Mouse (Mus musculus): ENCODE measurements around the gene Plekhg1. TPM values are rescaled to one million over a fixed set of nuclear protein-coding genes. Genes with fewer than 3 reads are reported as not detected.

The Plekhg1 gene
- polyA plus RNA-seq, 1 experiment from 2014 or later, result 7.6 TPM

DNA sequence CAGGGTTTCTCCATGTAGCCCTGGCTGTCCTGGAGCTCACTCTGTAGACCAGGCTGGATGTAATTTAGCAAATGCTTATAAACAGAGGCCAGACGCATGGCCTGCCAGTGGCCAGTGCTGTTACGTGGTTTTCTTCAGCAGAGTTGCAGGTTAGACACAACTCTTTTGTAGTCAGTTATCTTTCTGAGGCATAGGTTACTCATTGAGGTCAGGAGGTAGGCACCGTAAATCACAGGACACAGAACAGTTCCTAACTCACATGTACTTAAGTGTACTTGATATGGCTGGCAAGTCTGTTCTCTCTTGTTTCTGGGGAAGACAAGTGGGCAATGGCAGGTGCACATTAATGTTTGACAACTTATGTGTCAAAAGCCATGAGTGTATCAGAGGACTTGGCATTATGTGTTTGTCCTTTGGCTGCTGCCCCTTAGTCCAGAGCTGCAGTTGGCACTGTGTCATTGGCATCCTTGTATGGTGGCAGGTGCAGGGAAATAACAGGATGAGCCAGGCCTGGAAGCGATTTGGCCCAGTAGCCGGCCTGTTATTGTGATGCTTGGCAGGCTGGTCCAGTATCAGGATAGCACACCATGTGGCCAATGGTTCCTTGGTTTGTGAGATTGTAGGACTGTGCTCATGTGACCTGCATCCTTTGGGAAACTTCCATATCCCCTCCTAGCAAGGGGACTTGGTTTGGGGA is 238.8 kb downstream of the Plekhg1 start:
- Histone ChIP-seq H3K4me2 (no peak overlapping the region), H3K4me3 (no peak overlapping the region), H3K9ac (no peak overlapping the region), H3K36me3 (peaks cover 16% of the 10 kb centered on the region; the same call in 1 of the 2 replicates), H3K27ac (replicated peaks) (no peak overlapping the region), H3K9me3 (no peaks in the 10 kb centered on the region), H3K4me1 (replicated peaks) (peaks cover 7% of the 10 kb centered on the region), H3K27me3 (no peaks in the 10 kb centered on the region)
- 88% methylated on average over 5 of the region's 5 CpGs for WGBS
- ATAC-seq (ENCODE audit: low read depth), result no peak

DNA sequence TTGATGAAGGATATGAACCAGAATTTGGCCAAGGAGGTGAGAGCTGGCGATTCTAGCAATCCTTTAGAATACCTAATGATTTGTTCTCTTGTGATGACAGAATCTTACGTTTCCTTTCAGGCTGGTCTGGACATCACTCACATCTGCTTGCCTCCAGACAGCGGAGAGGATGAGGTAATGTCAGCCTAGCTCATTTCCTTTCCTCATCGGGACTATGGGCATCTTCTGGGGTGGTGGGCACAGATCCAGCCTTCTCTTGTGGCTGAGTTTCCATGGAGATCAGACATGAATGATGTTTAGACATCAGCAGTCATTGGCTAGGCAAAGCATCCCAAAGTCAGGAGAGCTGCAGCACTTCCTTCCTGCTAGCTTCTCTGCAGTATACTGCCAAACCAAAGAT is 240.1 kb downstream of the Plekhg1 start:
- H3K4me3 ChIP-seq, result no peak overlapping the region
- H3K27ac ChIP-seq (replicated peaks), result no peak overlapping the region
- no peaks in the 10 kb centered on the region for H3K9me3 ChIP-seq
- H3K9ac ChIP-seq, result no peak overlapping the region
- no peaks in the 10 kb centered on the region for H3K27me3 ChIP-seq
- peaks cover 16% of the 10 kb centered on the region; the same call in 1 of the 2 replicates for H3K36me3 ChIP-seq
- 85% methylated on average over 4 of the region's 4 CpGs for WGBS
- no peak for ATAC-seq (ENCODE audit: low read depth)
- no peak overlapping the region for H3K4me2 ChIP-seq
- H3K4me1 ChIP-seq (replicated peaks), result no peaks in the 10 kb centered on the region

DNA sequence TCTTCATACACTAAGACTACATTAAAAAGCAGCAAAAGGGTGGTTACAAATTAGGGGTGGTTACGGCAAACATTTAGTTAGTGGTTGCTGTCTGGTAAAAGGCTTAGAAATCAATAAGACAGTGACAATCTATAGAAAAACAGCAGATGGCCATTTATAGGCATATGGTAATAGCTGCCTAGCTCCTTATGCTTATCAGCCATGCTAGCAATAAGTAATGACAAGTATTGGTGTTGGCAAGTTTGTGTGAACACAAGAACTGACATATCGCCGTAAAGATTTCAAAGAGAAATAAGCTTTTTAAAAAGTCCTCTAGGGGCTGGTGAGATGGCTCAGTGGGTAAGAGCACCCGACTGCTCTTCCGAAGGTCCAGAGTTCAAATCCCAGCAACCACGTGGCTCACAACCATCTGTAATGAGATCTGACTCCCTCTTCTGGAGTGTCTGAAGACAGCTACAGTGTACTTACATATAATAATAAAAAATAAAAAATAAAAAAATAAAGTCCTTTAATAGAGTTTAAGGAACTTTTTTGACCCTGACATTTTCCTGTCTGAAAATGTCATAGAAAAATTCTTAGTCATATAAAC is 250.2 kb downstream of the Plekhg1 start:
- Histone ChIP-seq H3K27ac (replicated peaks) (no peak overlapping the region), H3K4me1 (replicated peaks) (no peaks in the 10 kb centered on the region), H3K9ac (no peak overlapping the region), H3K27me3 (no peaks in the 10 kb centered on the region), H3K36me3 (peaks cover 11% of the 10 kb centered on the region), H3K9me3 (no peaks in the 10 kb centered on the region), H3K4me2 (no peak overlapping the region), H3K4me3 (no peak overlapping the region)
- ATAC-seq (ENCODE audit: low read depth), result no peak
- 94% methylated on average over 6 of the region's 6 CpGs for WGBS

DNA sequence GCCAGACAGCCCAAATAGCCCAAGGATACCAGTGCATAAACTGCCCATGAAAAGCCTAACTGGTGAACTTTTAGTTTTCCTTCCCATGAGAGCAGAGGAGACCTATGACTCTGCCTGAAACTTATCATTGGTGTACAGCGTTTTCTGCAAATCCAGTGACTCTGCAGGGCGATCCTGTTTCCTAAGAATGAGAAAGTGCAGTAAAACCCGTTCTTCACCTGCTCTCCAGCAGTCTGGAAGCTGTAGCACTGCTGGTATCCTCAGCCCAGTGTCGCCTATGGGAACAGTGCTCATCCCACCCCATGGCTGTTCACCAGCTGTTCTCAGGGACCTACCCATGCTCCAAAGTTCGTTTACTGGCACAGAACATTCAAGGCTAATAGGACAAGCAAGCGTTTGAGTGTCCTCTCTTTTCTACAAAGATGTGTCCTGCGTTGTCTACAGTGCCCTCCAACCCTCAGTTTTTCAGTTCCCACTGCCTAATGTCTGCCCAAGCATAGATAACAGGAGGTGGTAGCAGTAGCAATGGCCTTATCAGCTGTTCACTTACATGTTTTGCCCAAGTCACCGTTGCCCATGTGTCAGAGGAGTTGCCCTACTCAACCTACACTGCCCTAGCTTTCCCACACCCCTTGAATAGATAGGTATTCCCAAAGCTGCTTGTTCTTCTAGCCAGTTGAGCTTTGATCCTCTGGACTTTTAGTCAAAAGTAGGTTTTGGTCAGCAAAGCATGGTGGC is 253.4 kb downstream of the Plekhg1 start:
- Histone ChIP-seq H3K4me1 (replicated peaks) (no peaks in the 10 kb centered on the region), H3K27me3 (no peaks in the 10 kb centered on the region), H3K27ac (replicated peaks) (no peak overlapping the region), H3K36me3 (peaks cover 8% of the 10 kb centered on the region), H3K4me3 (no peak overlapping the region), H3K9ac (no peak overlapping the region), H3K9me3 (no peaks in the 10 kb centered on the region), H3K4me2 (no peak overlapping the region)
- WGBS, result 89% methylated on average over 8 of the region's 8 CpGs
- ATAC-seq (ENCODE audit: low read depth), result no peak

DNA sequence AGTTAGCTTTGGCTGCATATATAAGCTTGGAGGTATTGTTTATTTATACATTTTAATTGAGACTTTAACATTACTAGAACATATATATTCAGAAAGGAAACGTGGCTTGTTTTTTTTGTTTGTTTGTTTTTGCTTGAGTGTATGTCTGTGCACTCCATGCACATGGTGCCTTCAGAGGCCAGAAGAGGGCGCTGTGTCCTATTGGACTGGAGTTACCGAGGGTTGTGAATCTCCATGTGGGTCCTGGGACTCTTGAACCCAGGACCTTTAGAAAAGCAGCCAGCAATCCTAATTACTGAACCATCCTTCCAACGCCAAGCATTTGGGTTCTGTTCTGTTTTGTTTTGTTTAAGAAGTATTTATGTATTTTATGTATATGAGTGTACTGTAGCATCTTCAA is 255.1 kb downstream of the Plekhg1 start:
- Histone ChIP-seq H3K36me3 (no peaks in the 10 kb centered on the region), H3K9me3 (no peaks in the 10 kb centered on the region), H3K27ac (replicated peaks) (no peak overlapping the region), H3K9ac (no peak overlapping the region), H3K4me1 (replicated peaks) (no peaks in the 10 kb centered on the region), H3K4me2 (no peak overlapping the region), H3K4me3 (no peak overlapping the region), H3K27me3 (no peaks in the 10 kb centered on the region)
- WGBS, result 82% methylated on average over 4 of the region's 4 CpGs
- ATAC-seq (ENCODE audit: low read depth), result no peak

DNA sequence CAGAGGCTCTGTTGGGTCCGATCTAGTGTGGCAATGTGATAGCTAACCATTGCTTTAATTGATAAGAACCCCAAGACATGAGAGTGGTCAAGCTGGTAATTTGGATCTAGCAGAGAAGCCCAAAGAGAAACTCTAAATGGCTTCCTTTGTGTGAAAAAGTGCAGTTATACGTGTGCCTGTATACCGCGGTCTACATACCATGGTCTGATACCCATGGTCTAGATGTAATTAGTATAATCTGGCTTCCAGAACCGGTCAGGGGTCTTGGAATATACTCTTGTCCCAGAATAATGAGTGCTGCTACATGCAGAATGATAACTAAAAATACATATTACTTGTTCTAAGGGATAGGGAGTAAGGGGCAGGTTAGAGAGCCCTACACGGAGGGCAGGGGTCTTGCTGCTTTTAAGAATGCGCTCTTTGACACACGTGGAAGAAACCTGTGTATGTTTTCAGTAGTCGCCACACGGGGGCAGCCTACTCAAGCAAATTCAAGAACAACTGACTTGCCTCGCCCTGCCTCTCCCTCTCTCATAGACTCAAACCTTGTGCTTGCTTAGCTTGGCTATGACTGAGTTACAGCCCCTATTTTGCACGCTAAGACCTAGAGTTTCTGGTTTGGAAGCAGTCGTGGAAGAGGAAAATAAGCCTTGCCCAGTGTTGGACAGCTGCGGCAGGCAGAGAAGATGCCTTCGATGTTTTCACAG is 256.2 kb downstream of the Plekhg1 start:
- Histone ChIP-seq H3K9me3 (no peaks in the 10 kb centered on the region), H3K4me3 (no peak overlapping the region), H3K27me3 (no peaks in the 10 kb centered on the region), H3K4me1 (replicated peaks) (no peaks in the 10 kb centered on the region), H3K4me2 (no peak overlapping the region), H3K9ac (peak overlapping the region; percentile 12; the same call in 1 of the 2 replicates), H3K36me3 (no peaks in the 10 kb centered on the region), H3K27ac (replicated peaks) (no peak overlapping the region; the same call in 1 of the 2 replicates)
- ATAC-seq (ENCODE audit: low read depth), result peak; percentile 86
- WGBS, result 55% methylated on average over 15 of the region's 15 CpGs

DNA sequence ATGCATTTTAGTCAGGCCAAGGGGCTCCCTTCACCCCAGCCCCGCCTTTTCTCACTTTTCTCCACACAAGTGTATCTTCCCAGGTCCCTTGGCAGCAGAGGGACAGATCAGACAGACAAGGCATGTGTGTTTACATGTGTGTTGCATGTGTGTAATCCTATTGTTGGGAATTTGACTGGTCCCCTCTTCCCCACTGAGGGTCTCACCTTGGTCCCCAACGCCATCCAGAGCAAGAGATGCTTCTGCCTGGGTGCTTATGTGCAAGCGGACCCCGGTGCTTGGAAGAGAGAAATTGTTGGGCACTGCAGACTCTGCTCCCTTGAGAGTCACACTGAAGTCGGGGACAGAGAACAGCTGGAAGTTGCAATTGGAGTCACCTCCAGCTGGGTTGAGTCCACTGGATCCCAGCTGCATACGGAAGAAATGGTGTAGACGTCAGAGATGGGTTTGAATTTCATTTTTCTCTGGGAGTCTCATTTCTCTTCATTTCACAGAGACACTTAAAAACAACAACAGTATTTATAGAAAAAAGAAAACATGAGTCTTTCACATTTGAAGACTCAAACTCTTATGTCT is 257.8 kb downstream of the Plekhg1 start:
- 85% methylated on average over 7 of the region's 7 CpGs for WGBS
- no peaks in the 10 kb centered on the region for H3K9me3 ChIP-seq
- H3K4me2 ChIP-seq, result no peak overlapping the region
- no peak overlapping the region for H3K27ac ChIP-seq (replicated peaks)
- no peak overlapping the region for H3K4me3 ChIP-seq
- no peaks in the 10 kb centered on the region for H3K4me1 ChIP-seq (replicated peaks)
- ATAC-seq (ENCODE audit: low read depth), result no peak
- H3K36me3 ChIP-seq, result no peaks in the 10 kb centered on the region
- H3K9ac ChIP-seq, result no peak overlapping the region
- H3K27me3 ChIP-seq, result no peaks in the 10 kb centered on the region

DNA sequence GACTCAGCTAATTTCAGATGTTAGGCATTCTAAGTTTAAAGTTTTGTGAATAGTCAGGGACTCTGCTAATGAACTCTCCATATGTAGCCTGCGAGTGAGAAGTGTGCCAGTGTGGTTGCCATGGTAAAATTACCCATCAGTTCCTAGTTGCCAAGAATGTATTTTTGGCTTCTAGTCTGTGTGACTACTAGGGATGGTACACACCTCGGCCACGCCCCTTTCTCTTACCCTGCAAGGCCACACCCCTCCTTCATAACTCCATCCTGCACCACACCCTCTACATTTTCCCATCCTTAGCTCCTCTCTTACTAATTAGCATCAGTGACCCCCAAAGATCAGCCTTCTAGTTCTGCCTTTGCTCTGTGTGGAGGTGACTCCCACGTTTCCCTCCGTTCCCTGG is 262.5 kb downstream of the Plekhg1 start:
- no peak overlapping the region for H3K27ac ChIP-seq (replicated peaks)
- H3K4me1 ChIP-seq (replicated peaks), result peaks cover 19% of the 10 kb centered on the region
- no peak for ATAC-seq (ENCODE audit: low read depth)
- WGBS, result 79% methylated on average over 5 of the region's 5 CpGs
- no peaks in the 10 kb centered on the region for H3K36me3 ChIP-seq
- H3K27me3 ChIP-seq, result no peaks in the 10 kb centered on the region
- no peak overlapping the region for H3K4me2 ChIP-seq
- no peaks in the 10 kb centered on the region for H3K9me3 ChIP-seq
- H3K4me3 ChIP-seq, result no peak overlapping the region
- H3K9ac ChIP-seq, result no peak overlapping the region

DNA sequence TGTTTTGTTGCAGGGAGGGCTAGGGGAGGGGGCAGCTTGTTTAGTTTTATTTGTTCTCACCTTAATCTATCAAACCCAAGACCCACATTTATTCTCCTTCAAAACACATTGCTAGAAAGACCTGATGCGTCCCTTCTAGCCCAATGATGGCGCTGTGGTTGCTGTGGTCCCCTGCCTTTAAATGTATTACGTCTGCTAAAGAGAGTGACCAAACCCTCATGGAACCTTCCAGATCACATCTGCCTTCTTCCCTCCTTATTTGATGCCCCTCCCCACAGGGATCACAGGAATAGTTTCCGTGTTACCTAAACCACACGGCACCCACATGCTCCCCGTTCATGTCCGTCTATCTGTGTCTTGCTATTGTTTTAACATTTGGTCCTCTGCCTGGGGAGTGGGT is 265.0 kb downstream of the Plekhg1 start:
- H3K27ac ChIP-seq (replicated peaks), result peak overlapping the region; percentile 57
- 71% methylated on average over 7 of the region's 7 CpGs for WGBS
- H3K9me3 ChIP-seq, result no peaks in the 10 kb centered on the region
- peaks cover 19% of the 10 kb centered on the region for H3K4me1 ChIP-seq (replicated peaks)
- H3K9ac ChIP-seq, result no peak overlapping the region
- 0 out of 2 replicates have a peak, but pooled peaks have one; percentile 2 for ATAC-seq (ENCODE audit: low read depth)
- no peaks in the 10 kb centered on the region for H3K36me3 ChIP-seq
- no peak overlapping the region for H3K4me3 ChIP-seq
- no peaks in the 10 kb centered on the region for H3K27me3 ChIP-seq
- no peak overlapping the region for H3K4me2 ChIP-seq

DNA sequence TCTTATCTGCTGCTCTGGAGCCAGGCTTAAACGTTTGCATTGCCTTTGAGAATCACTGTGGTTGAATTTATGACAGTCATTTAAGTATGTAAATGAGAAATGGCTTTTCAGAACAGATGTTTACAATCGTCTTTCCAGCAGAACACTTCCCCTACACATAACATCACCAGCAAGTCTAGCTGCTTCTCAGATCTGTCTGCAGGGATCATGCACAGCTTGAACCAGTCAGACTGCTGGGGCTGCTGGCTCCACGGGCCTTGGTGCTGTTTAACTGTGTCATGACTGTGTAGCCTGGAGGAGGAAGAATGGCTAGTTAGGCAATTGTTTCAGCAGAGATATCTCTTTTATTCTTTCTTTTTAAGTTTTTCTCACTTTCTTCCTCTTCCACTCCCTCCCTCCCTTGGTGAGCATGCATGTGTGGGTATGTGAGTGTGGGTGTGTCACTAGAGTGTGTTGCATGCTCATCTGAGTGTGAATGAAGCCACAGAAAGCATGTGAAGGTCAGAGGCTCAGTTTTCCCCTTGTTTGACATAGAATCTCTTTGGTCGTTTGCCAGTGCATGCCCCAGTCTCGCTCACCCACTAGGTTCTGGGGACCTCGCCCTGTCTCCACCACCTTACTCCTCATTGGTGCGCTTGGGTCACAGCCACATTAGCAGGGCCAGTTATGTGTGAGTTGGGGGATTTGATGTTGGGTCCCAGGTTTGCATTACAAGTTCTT is 266.3 kb downstream of the Plekhg1 start:
- peaks cover 19% of the 10 kb centered on the region for H3K4me1 ChIP-seq (replicated peaks)
- no peak overlapping the region for H3K4me2 ChIP-seq
- H3K27ac ChIP-seq (replicated peaks), result peak overlapping the region; percentile 76
- H3K27me3 ChIP-seq, result no peaks in the 10 kb centered on the region
- H3K9me3 ChIP-seq, result no peaks in the 10 kb centered on the region
- peak; percentile 90 for ATAC-seq (ENCODE audit: low read depth)
- H3K4me3 ChIP-seq, result no peak overlapping the region
- H3K36me3 ChIP-seq, result no peaks in the 10 kb centered on the region
- no peak overlapping the region for H3K9ac ChIP-seq
- 52% methylated on average over 7 of the region's 7 CpGs for WGBS

Measured in neural tube, embryonic 13.5 days (tissue).